Mouse (Mus musculus): ENCODE data around the gene Stt3b. TPM values are rescaled to one million over a fixed set of nuclear protein-coding genes. Genes with fewer than 3 reads are reported as not detected.

Gene Stt3b
- polyA plus RNA-seq, 1 experiment from 2014 or later, result 94.4 TPM

- Histone ChIP-seq H3K9ac (ENCODE audit: low read length) (no peak overlapping the region), H3K36me3 (ENCODE audit: control insufficient read depth, insufficient read depth, low read length) (no peaks in the 10 kb centered on the region), H3K9me3 (ENCODE audit: control insufficient read depth, low read length) (no peaks in the 10 kb centered on the region), H3K4me2 (ENCODE audit: low read length) (no peak overlapping the region), H3K4me1 (ENCODE audit: control insufficient read depth in 2 of 2, insufficient read depth in 2 of 2, low read length in 2 of 2) (peaks cover 0 to 2% of the 10 kb centered on the region in 2 experiments; a peak in 1 of 4 replicates), H3K27ac (replicated peaks in 1 of 2; ENCODE audit: control insufficient read depth in 1 of 2, insufficient read depth in 1 of 2, low read depth in 2 of 2, low read length in 2 of 2) (no peak overlapping the region), H3K4me3 (ENCODE audit: control insufficient read depth in 1 of 2, insufficient read depth in 1 of 2, low read depth in 1 of 2, low read length in 2 of 2) (no peak overlapping the region), H3K27me3 (ENCODE audit: control insufficient read depth, insufficient read depth, low read length) (no peaks in the 10 kb centered on the region)
- no peak for ATAC-seq (ENCODE audit: insufficient number of reproducible peaks, insufficient read depth, low FRiP score, low read depth)
- WGBS, result 89% methylated on average over 5 of the region's 5 CpGs
Measured at GRCm38 (mm10) chr9:115317049-115317448, 6.8 kb upstream of the Stt3b start.

DNA sequence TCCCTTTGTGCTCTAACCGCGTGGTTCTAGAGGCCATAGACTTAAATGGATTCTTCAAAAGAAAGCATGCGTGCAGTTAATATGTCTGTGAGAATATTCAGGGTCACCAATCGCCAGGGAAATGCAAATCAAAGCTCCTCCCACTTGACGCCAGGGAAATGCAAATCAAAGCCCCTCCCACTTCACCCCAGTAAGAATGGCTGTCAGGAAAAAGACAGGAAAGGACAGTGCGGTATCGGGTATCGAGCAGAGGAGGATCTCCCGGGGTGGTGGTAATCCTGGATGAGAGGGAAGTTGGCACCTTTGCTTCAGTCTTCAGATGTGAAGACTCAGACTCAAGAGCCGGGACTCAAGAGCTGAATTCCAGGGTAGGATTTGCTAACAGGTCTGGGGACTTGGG, 4.3 kb upstream of the Stt3b start:
- Histone ChIP-seq H3K9me3 (ENCODE audit: control insufficient read depth, low read length) (no peaks in the 10 kb centered on the region), H3K36me3 (ENCODE audit: control insufficient read depth, insufficient read depth, low read length) (no peaks in the 10 kb centered on the region), H3K4me3 (ENCODE audit: control insufficient read depth in 1 of 2, insufficient read depth in 1 of 2, low read depth in 1 of 2, low read length in 2 of 2) (peak overlapping the region; percentile 20 to 29; a peak in 3 of 4 replicates), H3K4me1 (ENCODE audit: control insufficient read depth in 2 of 2, insufficient read depth in 2 of 2, low read length in 2 of 2) (peaks cover 4 to 5% of the 10 kb centered on the region in 2 experiments; a peak in 3 of 4 replicates), H3K27ac (replicated peaks in 1 of 2; ENCODE audit: control insufficient read depth in 1 of 2, insufficient read depth in 1 of 2, low read depth in 2 of 2, low read length in 2 of 2) (no peak overlapping the region), H3K4me2 (ENCODE audit: low read length) (peak overlapping the region; percentile 44), H3K27me3 (ENCODE audit: control insufficient read depth, insufficient read depth, low read length) (no peaks in the 10 kb centered on the region), H3K9ac (ENCODE audit: low read length) (0 out of 2 replicates have a peak overlapping the region, but pooled peaks have one; percentile 28)
- WGBS, result 10% methylated on average over 10 of the region's 10 CpGs
- no peak for ATAC-seq (ENCODE audit: insufficient number of reproducible peaks, insufficient read depth, low FRiP score, low read depth)

- ATAC-seq (ENCODE audit: insufficient number of reproducible peaks, insufficient read depth, low FRiP score, low read depth), result no peak
- Histone ChIP-seq H3K9ac (ENCODE audit: low read length) (no peak overlapping the region), H3K36me3 (ENCODE audit: control insufficient read depth, insufficient read depth, low read length) (no peaks in the 10 kb centered on the region), H3K4me3 (ENCODE audit: control insufficient read depth in 1 of 2, insufficient read depth in 1 of 2, low read depth in 1 of 2, low read length in 2 of 2) (no peak overlapping the region), H3K4me2 (ENCODE audit: low read length) (no peak overlapping the region), H3K9me3 (ENCODE audit: control insufficient read depth, low read length) (no peaks in the 10 kb centered on the region), H3K27ac (replicated peaks in 1 of 2; ENCODE audit: control insufficient read depth in 1 of 2, insufficient read depth in 1 of 2, low read depth in 2 of 2, low read length in 2 of 2) (no peak overlapping the region), H3K27me3 (ENCODE audit: control insufficient read depth, insufficient read depth, low read length) (no peaks in the 10 kb centered on the region), H3K4me1 (ENCODE audit: control insufficient read depth in 2 of 2, insufficient read depth in 2 of 2, low read length in 2 of 2) (peaks cover 4 to 5% of the 10 kb centered on the region in 2 experiments; a peak in 3 of 4 replicates)
- 84% methylated on average over 5 of the region's 5 CpGs for WGBS
Measured at GRCm38 (mm10) chr9:115313830-115314229, 3.6 kb upstream of the Stt3b start.

GRCm38 (mm10) chr9:115311223-115311520, 951 bp upstream of the Stt3b start:
- Histone ChIP-seq H3K9ac (ENCODE audit: low read length) (peak overlapping the region; percentile 82), H3K4me1 (ENCODE audit: control insufficient read depth in 2 of 2, insufficient read depth in 2 of 2, low read length in 2 of 2) (peaks cover 7 to 22% of the 10 kb centered on the region in 2 experiments), H3K27ac (replicated peaks in 1 of 2; ENCODE audit: control insufficient read depth in 1 of 2, insufficient read depth in 1 of 2, low read depth in 2 of 2, low read length in 2 of 2) (peak overlapping the region; percentile 96), H3K36me3 (ENCODE audit: control insufficient read depth, insufficient read depth, low read length) (no peaks in the 10 kb centered on the region), H3K4me2 (ENCODE audit: low read length) (peak overlapping the region; percentile 72), H3K9me3 (ENCODE audit: control insufficient read depth, low read length) (no peaks in the 10 kb centered on the region), H3K4me3 (ENCODE audit: control insufficient read depth in 1 of 2, insufficient read depth in 1 of 2, low read depth in 1 of 2, low read length in 2 of 2) (peak overlapping the region; percentile 63 to 94; a peak in 3 of 4 replicates), H3K27me3 (ENCODE audit: control insufficient read depth, insufficient read depth, low read length) (no peaks in the 10 kb centered on the region)
- 11% methylated on average over 5 of the region's 5 CpGs for WGBS
- ATAC-seq (ENCODE audit: insufficient number of reproducible peaks, insufficient read depth, low FRiP score, low read depth), result no peak

- H3K9ac ChIP-seq (ENCODE audit: low read length), result peak overlapping the region; percentile 99
- H3K27me3 ChIP-seq (ENCODE audit: control insufficient read depth, insufficient read depth, low read length), result no peaks in the 10 kb centered on the region
Measured at GRCm38 (mm10) chr9:115309977-115310345, 260 bp downstream of the Stt3b start.

DNA sequence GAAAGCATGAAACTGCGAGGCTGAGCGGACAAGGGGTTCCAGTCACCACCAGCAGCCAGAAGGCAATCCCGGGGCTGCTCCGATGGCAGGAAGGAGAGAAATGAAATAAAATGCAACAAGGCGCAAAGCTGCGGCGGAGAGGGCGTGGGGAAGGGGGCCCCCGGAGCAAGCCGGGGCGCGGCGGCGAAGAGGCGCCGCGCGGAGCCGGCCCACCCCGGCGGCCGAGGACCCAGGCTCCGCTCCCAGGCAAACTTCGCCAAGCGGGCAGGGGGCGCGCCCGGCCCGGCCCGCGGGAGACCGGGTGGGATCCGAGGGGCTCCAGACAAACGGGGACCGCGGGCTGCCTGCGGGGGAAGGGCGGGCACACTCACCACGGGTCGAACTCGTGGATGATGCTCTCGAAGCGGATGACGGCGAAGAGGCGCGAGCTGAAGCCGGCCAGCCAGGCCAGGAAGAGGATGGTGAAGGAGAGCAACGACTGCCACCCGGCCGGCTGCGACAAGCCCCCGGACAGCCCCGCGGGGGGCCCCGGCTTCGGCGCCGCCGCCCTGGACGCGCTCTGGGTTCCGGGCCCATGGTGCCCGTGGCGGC, 745 bp downstream of the Stt3b start:
- no peak for ATAC-seq (ENCODE audit: insufficient number of reproducible peaks, insufficient read depth, low FRiP score, low read depth)
- Histone ChIP-seq H3K4me3 (ENCODE audit: control insufficient read depth in 1 of 2, insufficient read depth in 1 of 2, low read depth in 1 of 2, low read length in 2 of 2) (peak overlapping the region; percentile 93 to 94), H3K9ac (ENCODE audit: low read length) (peak overlapping the region; percentile 99), H3K36me3 (ENCODE audit: control insufficient read depth, insufficient read depth, low read length) (no peaks in the 10 kb centered on the region), H3K4me2 (ENCODE audit: low read length) (peak overlapping the region; percentile 75), H3K27ac (replicated peaks in 1 of 2; ENCODE audit: control insufficient read depth in 1 of 2, insufficient read depth in 1 of 2, low read depth in 2 of 2, low read length in 2 of 2) (peak overlapping the region; percentile 94 to 96), H3K27me3 (ENCODE audit: control insufficient read depth, insufficient read depth, low read length) (no peaks in the 10 kb centered on the region), H3K9me3 (ENCODE audit: control insufficient read depth, low read length) (no peaks in the 10 kb centered on the region), H3K4me1 (ENCODE audit: control insufficient read depth in 2 of 2, insufficient read depth in 2 of 2, low read length in 2 of 2) (peaks cover 7 to 37% of the 10 kb centered on the region in 2 experiments)
- under 1% methylated on average over 48 of the region's 65 CpGs for WGBS

More at GRCm38 (mm10) chr9:115309977-115310345, 260 bp downstream of the Stt3b start:
- peak overlapping the region; percentile 94 to 96 for H3K27ac ChIP-seq (replicated peaks in 1 of 2; ENCODE audit: control insufficient read depth in 1 of 2, insufficient read depth in 1 of 2, low read depth in 2 of 2, low read length in 2 of 2)
- peak overlapping the region; percentile 75 for H3K4me2 ChIP-seq (ENCODE audit: low read length)
- peak overlapping the region; percentile 93 to 94 for H3K4me3 ChIP-seq (ENCODE audit: control insufficient read depth in 1 of 2, insufficient read depth in 1 of 2, low read depth in 1 of 2, low read length in 2 of 2)
- 0% methylated on average over 24 of the region's 42 CpGs for WGBS
- no peaks in the 10 kb centered on the region for H3K9me3 ChIP-seq (ENCODE audit: control insufficient read depth, low read length)
- H3K4me1 ChIP-seq (ENCODE audit: control insufficient read depth in 2 of 2, insufficient read depth in 2 of 2, low read length in 2 of 2), result peaks cover 8 to 32% of the 10 kb centered on the region in 2 experiments
- no peaks in the 10 kb centered on the region for H3K36me3 ChIP-seq (ENCODE audit: control insufficient read depth, insufficient read depth, low read length)
- peak; percentile 82 for ATAC-seq (ENCODE audit: insufficient number of reproducible peaks, insufficient read depth, low FRiP score, low read depth)

GRCm38 (mm10) chr9:115308941-115309380, 1.3 kb downstream of the Stt3b start:
- Histone ChIP-seq H3K4me3 (ENCODE audit: control insufficient read depth in 1 of 2, insufficient read depth in 1 of 2, low read depth in 1 of 2, low read length in 2 of 2) (peak overlapping the region; percentile 93 to 94), H3K4me1 (ENCODE audit: control insufficient read depth in 2 of 2, insufficient read depth in 2 of 2, low read length in 2 of 2) (peaks cover 7 to 41% of the 10 kb centered on the region in 2 experiments), H3K27ac (replicated peaks in 1 of 2; ENCODE audit: control insufficient read depth in 1 of 2, insufficient read depth in 1 of 2, low read depth in 2 of 2, low read length in 2 of 2) (peak overlapping the region; percentile 94 to 96), H3K9ac (ENCODE audit: low read length) (peak overlapping the region; percentile 99), H3K27me3 (ENCODE audit: control insufficient read depth, insufficient read depth, low read length) (no peaks in the 10 kb centered on the region), H3K9me3 (ENCODE audit: control insufficient read depth, low read length) (no peaks in the 10 kb centered on the region), H3K4me2 (ENCODE audit: low read length) (peak overlapping the region; percentile 75), H3K36me3 (ENCODE audit: control insufficient read depth, insufficient read depth, low read length) (no peaks in the 10 kb centered on the region)
- 0% methylated on average over 18 of the region's 18 CpGs for WGBS
- ATAC-seq (ENCODE audit: insufficient number of reproducible peaks, insufficient read depth, low FRiP score, low read depth), result no peak

DNA sequence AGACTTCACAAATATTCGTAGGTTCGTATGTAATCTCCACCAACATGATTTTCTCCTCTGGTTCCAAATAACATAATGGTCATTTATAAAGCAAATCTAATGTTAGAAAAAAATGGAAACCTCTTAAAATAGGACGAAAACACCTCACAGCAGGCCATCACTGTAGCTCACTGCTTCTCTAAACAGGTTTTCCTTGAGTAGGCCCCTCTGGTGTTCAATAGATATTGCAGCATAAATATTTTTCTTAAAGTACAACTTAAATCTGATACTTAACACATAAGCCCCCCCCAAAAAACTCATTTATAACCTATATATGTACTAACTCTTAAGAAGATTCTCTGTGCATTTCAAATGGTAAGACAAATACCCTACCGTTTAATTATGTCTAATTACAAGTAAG, 1.8 kb downstream of the Stt3b start:
- no peak for ATAC-seq (ENCODE audit: insufficient number of reproducible peaks, insufficient read depth, low FRiP score, low read depth)
- H3K27ac ChIP-seq (replicated peaks in 1 of 2; ENCODE audit: control insufficient read depth in 1 of 2, insufficient read depth in 1 of 2, low read depth in 2 of 2, low read length in 2 of 2), result no peak overlapping the region
- WGBS, result 5% methylated on average over 4 of the region's 4 CpGs
- H3K4me3 ChIP-seq (ENCODE audit: control insufficient read depth in 1 of 2, insufficient read depth in 1 of 2, low read depth in 1 of 2, low read length in 2 of 2), result peak overlapping the region; percentile 93 to 94
- H3K27me3 ChIP-seq (ENCODE audit: control insufficient read depth, insufficient read depth, low read length), result no peaks in the 10 kb centered on the region
- H3K4me2 ChIP-seq (ENCODE audit: low read length), result peak overlapping the region; percentile 75
- H3K36me3 ChIP-seq (ENCODE audit: control insufficient read depth, insufficient read depth, low read length), result no peaks in the 10 kb centered on the region
- H3K9ac ChIP-seq (ENCODE audit: low read length), result peak overlapping the region; percentile 99
- H3K9me3 ChIP-seq (ENCODE audit: control insufficient read depth, low read length), result no peaks in the 10 kb centered on the region
- H3K4me1 ChIP-seq (ENCODE audit: control insufficient read depth in 2 of 2, insufficient read depth in 2 of 2, low read length in 2 of 2), result peaks cover 7 to 46% of the 10 kb centered on the region in 2 experiments
